Mouse (Mus musculus) spleen, postnatal 36 days (tissue): Measurements from ENCODE around the gene Pitpna.

Source experiments
- DNase-seq, 2 experiments: peaks; one replicate each; pipeline ENCODE4 v3.0.0; 2022; ENCODE audit warnings: low spot score in 2 of 2, mixed read lengths in 1 of 2

Gene Pitpna

GRCm38 (mm10) chr11:75657841-75658240 lies 69.9 kb downstream of the Pitpna start:
- DNase-seq, result no peak

DNA sequence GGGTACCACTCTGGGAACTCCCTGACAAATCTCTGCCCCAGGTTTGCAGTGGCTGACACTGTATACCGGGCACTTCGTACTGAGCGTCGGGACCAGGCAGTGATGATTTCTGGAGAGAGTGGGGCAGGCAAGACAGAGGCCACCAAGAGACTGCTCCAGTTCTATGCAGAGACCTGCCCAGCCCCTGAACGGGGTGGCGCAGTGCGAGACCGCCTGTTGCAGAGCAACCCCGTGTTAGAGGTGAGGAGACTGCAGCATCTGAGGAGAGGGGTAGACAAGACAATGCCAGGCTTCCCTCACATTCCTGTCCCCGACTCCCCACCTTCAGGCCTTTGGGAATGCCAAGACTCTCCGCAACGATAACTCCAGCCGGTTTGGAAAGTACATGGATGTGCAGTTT lies 70.4 kb downstream of the Pitpna start:
- no peak for DNase-seq

GRCm38 (mm10) chr11:75658996-75659750 lies 71.3 kb downstream of the Pitpna start:
- DNase-seq, result no peak

DNA sequence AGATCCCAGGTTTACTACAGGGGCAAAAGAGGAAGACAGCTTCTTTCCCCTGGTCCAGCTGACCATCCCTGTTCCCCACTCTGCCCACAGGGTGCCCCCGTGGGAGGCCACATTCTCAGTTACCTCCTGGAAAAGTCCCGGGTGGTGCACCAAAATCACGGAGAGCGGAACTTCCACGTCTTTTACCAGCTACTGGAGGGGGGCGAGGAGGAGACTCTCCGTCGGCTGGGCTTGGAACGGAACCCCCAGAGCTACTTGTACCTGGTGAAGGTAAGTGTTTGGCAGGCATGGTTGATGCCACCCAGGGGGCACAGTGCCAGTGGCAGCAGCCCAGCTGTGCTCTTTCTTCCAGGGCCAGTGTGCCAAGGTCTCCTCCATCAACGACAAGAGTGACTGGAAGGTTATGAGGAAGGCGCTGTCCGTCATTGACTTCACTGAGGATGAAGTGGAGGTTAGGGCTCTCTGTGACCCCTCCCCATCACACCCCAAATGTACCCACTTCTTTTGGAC lies 72.2 kb downstream of the Pitpna start:
- DNase-seq, result no peak

GRCm38 (mm10) chr11:75660941-75661800 lies 73.3 kb downstream of the Pitpna start:
- no peak for DNase-seq

DNA sequence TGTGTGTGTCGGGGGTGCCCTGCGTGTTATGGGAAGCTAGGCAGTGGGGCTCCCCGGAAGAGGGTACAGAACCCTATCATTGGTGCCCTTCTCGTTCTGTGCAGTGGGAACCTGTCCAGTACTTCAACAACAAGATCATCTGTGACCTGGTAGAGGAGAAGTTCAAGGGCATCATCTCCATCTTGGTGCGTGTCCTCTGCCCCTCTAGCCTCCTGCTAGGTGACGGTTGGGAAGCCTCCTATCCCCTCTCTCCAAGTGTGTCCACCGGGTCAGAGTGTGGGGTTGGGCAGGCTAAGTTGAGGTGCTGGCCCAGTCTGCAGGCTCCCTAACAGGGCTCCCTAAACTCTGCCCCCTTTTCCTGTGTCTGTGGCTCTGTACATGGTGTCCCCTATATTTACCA lies 74.2 kb downstream of the Pitpna start:
- DNase-seq, result no peak

DNA sequence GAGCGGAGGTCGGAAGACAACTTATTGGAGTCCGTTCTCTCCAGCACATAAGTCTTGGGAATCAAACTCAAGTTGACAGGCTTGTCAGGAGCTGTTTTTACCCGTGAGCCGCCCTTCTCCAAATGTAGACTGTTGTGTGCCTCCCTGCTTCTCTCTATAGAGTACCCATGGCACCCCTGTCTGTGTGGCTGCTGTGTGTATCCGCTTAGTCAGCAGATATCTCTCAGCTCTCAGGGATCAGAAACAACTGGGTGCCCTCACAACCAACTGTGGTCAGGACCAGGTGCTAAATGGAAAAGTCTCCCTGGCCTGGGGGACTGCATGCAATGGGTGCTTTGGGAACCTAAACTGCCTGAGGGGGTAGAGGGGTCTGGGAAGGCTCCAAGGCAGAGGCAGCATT lies 78.4 kb downstream of the Pitpna start:
- DNase-seq, result no peak

DNA sequence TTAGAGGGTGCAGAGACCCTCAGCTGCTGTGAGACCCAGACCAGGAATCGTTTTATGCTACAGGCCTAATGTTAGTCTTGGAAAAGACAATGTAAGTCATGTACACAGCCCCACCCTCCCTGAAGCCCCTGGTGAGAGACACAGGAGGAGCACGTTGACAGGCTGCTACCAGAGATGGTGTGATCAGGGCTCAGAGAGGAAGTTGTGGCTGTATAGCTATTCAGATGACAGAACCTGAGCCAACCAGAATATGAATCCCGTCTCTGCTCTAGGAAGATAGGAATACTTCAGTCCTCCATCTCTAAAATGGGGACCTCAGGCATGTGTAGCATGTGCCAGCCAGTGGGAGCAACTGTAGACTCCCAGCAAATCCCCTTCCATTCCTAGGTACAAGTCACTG lies 80.7 kb downstream of the Pitpna start:
- DNase-seq, result no peak

DNA sequence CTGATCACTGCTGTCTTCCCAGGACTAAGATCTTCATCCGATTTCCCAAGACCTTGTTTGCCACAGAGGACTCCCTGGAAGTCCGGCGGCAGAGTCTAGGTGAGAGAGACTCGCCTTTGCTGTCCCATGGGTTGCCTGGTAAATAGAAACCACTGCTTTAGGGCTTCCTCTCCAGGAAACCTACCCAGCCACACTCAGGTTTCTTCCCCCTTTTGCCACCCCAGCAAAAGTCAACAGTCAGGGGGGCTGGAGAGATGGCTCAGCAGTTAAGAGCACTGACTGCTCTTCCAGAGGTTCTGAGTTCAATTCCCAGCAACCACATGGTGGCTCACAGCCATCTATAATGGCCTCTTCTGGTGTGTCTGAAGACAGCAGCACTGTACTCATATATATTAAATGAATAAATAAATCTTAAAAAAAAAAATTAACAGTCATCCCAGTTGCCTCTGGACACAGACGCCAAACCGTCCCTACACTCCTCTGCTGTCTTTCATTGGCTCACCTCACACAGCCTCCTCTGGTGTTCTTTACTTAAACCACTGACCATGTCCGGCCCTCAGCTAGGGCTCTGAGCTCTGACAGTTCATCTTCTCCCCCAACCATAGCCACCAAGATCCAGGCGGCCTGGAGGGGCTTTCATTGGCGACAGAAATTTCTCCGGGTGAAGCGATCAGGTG lies 81.4 kb downstream of the Pitpna start:
- no peak for DNase-seq

- DNase-seq, result no peak
These were observed 81.9 kb downstream of the Pitpna start for GRCm38 (mm10) chr11:75669853-75670200.

DNA sequence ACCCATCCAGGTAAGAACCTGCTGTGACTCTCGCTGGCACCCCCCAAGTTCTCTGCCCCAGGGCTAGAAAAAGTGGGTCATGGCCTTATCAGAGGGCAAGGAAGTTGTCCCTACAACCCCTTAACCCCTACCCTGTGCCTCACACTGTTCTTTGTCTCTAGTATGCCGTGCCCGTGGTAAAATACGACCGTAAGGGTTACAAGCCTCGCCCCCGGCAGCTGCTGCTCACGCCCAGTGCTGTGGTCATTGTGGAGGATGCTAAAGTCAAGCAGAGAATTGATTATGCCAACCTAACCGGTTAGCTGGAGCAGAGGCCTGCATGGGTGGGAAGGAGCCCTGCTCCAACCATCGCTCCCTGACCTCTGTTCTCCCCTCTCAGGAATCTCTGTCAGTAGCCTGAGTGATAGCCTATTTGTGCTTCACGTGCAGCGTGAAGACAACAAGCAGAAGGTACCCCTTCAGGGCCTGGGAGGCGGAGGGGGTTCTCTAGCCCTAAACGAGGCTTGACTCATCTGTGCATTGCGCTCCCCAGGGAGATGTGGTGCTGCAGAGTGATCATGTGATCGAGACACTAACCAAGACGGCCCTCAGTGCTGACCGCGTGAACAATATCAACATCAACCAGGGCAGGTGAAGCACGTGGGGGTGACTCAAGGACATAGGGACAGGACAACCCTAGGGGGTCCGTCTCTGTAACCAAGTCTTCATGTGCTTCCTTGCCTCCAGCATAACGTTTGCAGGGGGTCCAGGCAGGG lies 83.7 kb downstream of the Pitpna start:
- no peak for DNase-seq

DNA sequence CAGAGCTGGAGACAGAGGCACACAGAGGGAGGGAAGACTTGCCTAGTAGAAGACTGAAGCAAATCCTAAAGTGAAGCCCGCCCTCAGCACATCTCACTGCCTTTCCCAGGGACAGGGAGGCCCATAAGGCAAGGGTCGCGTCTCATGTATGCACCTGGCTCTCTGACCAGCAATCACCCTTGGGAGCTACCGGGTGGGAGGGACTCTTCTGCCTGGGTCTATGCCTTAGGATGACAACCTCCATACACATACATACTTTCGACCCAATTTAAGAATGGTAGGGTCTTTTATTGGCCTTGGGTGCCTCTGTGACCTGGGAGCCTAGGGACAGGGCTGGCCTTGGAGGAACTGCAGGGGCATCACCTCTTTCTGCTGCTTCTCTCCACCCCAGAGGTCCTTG lies 85.5 kb downstream of the Pitpna start:
- DNase-seq, result no peak

- no peak for DNase-seq
These were observed 87.0 kb downstream of the Pitpna start for GRCm38 (mm10) chr11:75674875-75675274.

DNA sequence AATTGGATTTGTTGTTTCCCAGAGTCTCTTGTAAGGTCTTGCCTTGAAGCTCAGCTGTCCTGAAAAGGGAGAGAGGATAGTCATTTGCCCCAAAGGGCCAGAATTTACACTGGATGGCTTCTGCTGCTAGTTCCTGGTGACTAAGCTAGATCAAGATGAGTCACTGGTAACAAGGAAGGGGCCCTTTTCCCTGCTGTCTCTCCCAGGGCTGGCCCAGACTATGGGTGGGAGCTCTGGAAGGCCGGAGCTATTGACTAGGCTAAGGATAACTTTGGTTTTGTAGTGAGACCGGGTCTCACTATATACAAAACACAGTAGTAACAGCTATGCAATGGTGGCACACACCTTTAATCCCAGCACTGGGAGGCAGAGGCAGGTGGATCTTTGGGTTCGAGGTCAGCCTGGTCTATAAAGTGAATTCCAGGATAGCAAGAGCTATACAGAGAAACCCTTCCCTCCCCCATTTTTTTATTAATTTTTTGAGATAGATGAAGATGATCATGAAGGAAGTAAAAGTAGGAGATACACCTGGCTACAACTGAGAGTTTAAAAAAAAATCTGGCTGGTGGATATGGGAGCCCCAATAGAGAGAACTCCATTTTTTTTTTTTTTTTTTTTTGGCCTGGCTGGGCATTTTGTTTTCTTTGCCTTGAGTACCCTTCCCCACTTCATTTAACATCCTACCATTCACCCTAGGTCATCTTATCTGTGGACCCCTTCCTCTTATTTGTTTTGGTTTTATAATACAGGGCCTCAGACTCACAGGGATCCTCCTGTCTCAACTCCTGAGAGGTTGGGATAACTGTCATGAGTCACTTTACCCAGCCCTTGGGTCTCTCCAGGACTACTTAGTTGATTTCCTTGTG lies 90.2 kb downstream of the Pitpna start:
- DNase-seq, result no peak
